Mouse (Mus musculus) mature B cell (primary cell): ENCODE data around the gene Uba1.
"Not testable (repeated sequence)": the region's sequence is repeated elsewhere in the genome, so short reads cannot be mapped to it uniquely, and the experiment has no call there.

Experiments
- in situ Hi-C: fragments of 300-500 bp; cut with MboI; formaldehyde crosslinking; loops from 2 replicates; pipeline ENCODE4 v1.14.3; 2019

Gene Uba1

GRCm38 (mm10) chrX:20728681-20729080, 70.6 kb downstream of the Uba1 start:
- in situ Hi-C loops = no loop called here

- in situ Hi-C loops = not testable (repeated sequence)
These were observed 71.9 kb downstream of the Uba1 start for GRCm38 (mm10) chrX:20730048-20730447.
